Mouse (Mus musculus): ENCODE measurements around the gene Tnfrsf25. TPM values are rescaled to one million over a fixed set of nuclear protein-coding genes. Genes with fewer than 3 reads are reported as not detected.
A peak's percentile ranks its signal among the peaks of the same experiment; 100 is the strongest.

Gene Tnfrsf25
- polyA plus RNA-seq, 1 experiment from 2014 or later = 1.5 TPM

DNA sequence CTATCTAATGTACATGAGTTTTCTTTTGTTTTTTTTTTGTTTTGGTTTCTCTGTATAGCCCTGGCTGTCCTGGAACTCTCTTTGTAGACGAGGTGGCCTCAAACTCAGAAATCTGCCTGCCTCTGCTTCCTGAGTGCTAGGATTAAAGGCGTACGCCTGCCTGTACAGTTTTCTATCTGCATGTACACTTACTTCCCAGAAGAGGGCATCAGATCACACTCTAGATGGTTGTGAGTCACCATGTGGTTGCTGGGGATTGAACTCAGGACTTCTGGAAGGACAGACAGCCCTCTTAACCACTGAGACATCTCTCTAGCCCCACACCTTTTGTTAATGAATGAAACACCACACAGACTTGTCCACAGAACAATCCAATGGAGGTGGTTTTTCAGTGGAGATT, 36.5 kb upstream of the Tnfrsf25 start:
- no peak for ATAC-seq (ENCODE audit: borderline replicate concordance, extremely low read depth, low FRiP score, low TSS enrichment)
- no peaks in the 10 kb centered on the region for H3K9me3 ChIP-seq
- no peak overlapping the region for H3K4me3 ChIP-seq
- H3K27ac ChIP-seq = no peak overlapping the region
- no peaks in the 10 kb centered on the region for H3K36me3 ChIP-seq
- H3K9ac ChIP-seq = no peak overlapping the region
- H3K4me1 ChIP-seq = no peaks in the 10 kb centered on the region
- no peak overlapping the region for H3K4me2 ChIP-seq
- WGBS = 92% methylated on average over 3 of the region's 3 CpGs
- no peaks in the 10 kb centered on the region for H3K27me3 ChIP-seq

DNA sequence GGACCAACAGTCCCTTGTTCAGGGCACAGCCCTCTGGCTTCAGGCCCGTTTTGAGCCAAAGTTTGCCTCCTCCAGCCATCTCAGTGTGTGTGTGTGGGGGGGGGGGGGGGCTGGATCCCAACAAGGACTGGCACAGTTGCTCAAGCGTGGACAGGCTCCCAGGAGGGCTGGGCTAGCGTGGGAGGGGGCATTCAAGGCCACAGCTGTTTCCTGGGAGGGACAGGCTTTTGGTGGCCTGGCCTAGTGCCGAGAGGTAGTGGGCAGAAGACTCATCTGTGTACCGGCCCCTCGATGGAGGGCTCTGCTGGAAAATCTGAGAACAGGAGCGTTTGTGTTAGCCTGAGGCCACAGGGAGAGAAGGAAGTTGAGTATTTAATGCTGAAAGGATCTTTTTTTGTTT, 35.8 kb upstream of the Tnfrsf25 start:
- no peaks in the 10 kb centered on the region for H3K36me3 ChIP-seq
- no peak overlapping the region for H3K9ac ChIP-seq
- ATAC-seq (ENCODE audit: borderline replicate concordance, extremely low read depth, low FRiP score, low TSS enrichment) = no peak
- WGBS = 56% methylated on average over 7 of the region's 7 CpGs
- no peaks in the 10 kb centered on the region for H3K27me3 ChIP-seq
- H3K27ac ChIP-seq = no peak overlapping the region
- no peak overlapping the region for H3K4me2 ChIP-seq
- H3K9me3 ChIP-seq = no peaks in the 10 kb centered on the region
- H3K4me3 ChIP-seq = no peak overlapping the region
- no peaks in the 10 kb centered on the region for H3K4me1 ChIP-seq

DNA sequence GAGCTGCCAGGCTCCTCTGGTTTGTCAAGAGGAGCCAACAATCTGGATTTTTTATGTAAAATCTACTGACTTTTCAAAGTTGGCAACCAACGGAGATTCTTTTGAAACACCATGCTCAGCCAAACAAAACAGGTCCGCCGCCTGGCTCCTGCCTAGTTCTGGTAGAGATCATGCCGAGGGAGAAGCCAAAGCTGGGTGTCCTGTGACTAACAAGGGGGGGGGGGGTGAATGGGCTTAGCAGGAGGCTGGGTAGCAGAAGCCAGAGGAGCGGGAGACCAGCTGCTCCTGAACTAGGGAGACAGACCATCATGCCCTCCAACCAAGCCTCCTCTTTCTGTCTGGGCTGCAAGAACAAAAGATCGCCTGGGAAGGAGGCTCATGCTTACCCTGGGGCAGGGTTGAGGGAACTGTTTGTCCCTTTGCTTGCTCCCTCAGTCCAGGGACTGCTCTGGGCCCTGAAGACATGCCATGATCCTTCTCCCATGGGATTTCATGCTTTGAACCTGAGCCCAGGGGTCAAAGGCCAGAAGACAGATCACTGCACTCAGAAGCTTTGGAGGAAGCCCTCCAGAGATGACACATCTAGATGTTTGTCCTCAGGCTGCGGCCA, 32.0 kb upstream of the Tnfrsf25 start:
- Histone ChIP-seq H3K27me3 (no peaks in the 10 kb centered on the region), H3K9ac (no peak overlapping the region), H3K4me1 (peaks cover 17% of the 10 kb centered on the region), H3K9me3 (no peaks in the 10 kb centered on the region), H3K4me2 (no peak overlapping the region), H3K27ac (no peak overlapping the region), H3K4me3 (no peak overlapping the region), H3K36me3 (no peaks in the 10 kb centered on the region)
- no peak for ATAC-seq (ENCODE audit: borderline replicate concordance, extremely low read depth, low FRiP score, low TSS enrichment)
- 64% methylated on average over 7 of the region's 7 CpGs for WGBS

DNA sequence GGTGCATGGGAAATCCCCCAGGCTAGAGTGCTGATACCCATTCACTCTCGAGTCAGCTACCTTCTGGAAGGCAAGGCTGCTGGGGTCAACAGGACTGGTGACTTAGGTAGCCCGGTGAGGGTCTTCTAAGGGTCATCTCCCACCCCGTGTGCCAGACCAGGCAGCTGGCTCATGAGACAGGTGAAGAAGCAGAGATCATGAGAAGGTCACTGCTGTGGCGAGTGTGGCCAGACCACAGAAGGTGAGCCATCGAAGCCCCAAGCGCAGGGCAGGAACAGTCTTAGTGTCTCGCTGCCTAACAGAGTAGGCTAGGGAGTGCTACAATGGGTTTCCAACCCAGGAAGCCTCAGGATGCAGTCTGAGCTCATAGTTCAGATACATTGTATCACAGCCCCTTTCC, 31.1 kb upstream of the Tnfrsf25 start:
- H3K9me3 ChIP-seq = no peaks in the 10 kb centered on the region
- H3K4me2 ChIP-seq = no peak overlapping the region
- H3K27ac ChIP-seq = no peak overlapping the region
- H3K4me3 ChIP-seq = no peak overlapping the region
- no peaks in the 10 kb centered on the region for H3K27me3 ChIP-seq
- no peak overlapping the region for H3K9ac ChIP-seq
- H3K4me1 ChIP-seq = peaks cover 19% of the 10 kb centered on the region
- 85% methylated on average over 7 of the region's 7 CpGs for WGBS
- 0 out of 2 replicates have a peak, but pooled peaks cover 4% of the 10 kb centered on the region for H3K36me3 ChIP-seq
- ATAC-seq (ENCODE audit: borderline replicate concordance, extremely low read depth, low FRiP score, low TSS enrichment) = no peak

DNA sequence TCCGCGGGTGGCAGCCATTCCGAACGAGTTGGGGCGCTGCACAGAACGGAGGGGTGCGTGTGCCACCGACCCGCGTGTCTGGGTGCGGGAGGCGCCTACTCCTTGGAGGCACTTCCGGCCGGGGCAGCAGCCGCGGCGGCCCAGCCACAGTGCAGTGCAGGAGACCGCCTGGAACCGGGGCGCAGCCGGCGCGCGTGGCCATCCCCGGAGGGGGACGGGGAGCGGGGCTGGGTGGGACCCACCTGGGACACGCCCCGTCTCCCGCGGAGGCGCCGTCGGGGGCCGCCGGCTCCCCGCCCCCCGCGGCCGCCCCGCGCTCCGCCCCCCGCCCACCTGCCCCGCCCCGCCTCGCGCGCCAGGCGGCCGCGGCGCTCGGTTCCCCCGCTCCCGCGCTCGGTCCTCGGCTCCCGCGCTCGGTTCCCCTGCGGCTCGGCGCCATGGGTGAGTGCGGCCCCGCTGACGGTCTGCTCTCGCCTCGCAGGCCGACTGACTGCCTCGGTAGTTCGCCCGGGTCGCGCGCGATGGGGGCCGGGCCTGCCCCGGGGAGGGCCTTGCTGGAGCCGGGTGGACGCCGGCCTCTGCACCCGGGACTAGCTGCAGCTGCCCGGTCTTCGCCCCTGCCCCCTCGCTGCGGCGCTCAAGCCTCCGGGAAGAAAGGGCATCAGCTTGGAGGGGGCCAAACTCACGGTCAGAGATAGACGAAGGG, 29.1 kb upstream of the Tnfrsf25 start:
- Histone ChIP-seq H3K36me3 (0 out of 2 replicates have a peak, but pooled peaks cover 4% of the 10 kb centered on the region), H3K4me3 (peak overlapping the region; percentile 86), H3K4me2 (peak overlapping the region; percentile 93), H3K4me1 (peaks cover 19% of the 10 kb centered on the region), H3K9ac (peak overlapping the region; percentile 93), H3K27me3 (no peaks in the 10 kb centered on the region), H3K27ac (peak overlapping the region; percentile 67), H3K9me3 (no peaks in the 10 kb centered on the region)
- ATAC-seq (ENCODE audit: borderline replicate concordance, extremely low read depth, low FRiP score, low TSS enrichment) = peak; percentile 84
- under 1% methylated on average over 49 of the region's 92 CpGs for WGBS

DNA sequence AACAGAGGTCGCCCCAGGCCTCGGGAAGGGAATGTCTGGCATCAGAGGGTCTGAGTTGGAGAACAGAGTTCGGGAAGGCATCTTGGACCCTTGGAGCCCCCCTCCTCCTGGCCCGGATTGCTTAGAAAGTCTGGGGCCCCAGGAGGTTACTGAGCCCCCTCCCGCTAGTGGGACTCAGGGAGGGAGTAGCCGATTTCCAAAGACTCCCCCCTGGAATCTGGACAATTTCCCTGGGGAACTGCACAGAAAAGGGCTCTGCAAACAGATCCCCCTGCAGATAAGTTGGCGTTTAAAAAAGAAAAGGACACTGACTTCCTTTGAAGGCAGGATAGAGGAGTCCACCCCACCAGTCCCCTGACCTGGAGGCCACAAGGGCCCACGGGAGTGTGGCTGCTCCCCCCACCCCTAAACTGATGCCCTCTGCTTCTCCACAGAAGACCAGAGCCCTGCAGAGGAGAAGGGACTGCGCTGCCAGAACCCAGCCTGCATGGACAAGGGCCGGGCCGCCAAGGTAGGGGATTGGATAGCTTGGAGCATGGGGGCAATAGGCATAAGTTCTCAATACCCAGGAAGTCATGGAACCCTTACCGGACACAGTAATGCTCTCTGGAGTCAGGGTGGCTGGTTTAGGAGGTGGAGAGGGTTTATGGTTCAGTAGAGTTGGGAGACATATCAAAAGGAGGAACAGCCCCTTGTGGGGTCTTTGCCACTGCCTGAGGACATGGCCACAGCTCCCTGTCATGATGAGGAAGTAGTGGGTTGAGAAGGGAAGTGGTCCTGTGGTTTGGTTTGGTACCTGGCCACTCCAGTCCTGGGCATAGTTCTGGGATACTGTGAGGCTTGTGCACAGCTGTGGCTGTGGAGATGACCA, 28.3 kb upstream of the Tnfrsf25 start:
- peak; percentile 12; the same call in 1 of the 2 replicates for ATAC-seq (ENCODE audit: borderline replicate concordance, extremely low read depth, low FRiP score, low TSS enrichment)

DNA sequence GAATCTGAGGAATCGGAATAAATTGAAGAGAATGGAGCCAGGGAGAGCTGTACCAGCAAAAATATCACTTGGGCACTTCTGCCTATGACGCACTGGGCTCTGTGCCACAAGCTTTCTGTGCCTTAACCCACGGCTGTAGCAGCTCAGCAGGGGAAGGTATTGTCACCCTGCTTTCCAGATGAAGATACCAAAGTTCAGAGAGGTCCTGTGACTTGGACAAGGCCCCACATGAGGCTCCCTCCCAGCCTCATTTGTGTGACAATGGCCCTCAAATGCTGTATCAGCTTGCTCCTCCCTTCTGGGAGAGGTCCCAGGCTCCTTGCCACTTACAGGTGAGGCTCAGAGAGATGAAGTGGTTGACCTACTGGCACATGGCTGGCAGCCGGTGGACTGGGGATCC, 27.6 kb upstream of the Tnfrsf25 start:
- 0 out of 2 replicates have a peak, but pooled peaks cover 4% of the 10 kb centered on the region for H3K36me3 ChIP-seq
- peak overlapping the region; percentile 93; the same call in 1 of the 2 replicates for H3K9ac ChIP-seq
- H3K4me1 ChIP-seq = peaks cover 19% of the 10 kb centered on the region
- no peaks in the 10 kb centered on the region for H3K27me3 ChIP-seq
- no peaks in the 10 kb centered on the region for H3K9me3 ChIP-seq
- H3K27ac ChIP-seq = no peak overlapping the region
- ATAC-seq (ENCODE audit: borderline replicate concordance, extremely low read depth, low FRiP score, low TSS enrichment) = no peak
- peak overlapping the region; percentile 93 for H3K4me2 ChIP-seq
- peak overlapping the region; percentile 86; the same call in 1 of the 2 replicates for H3K4me3 ChIP-seq
- 41% methylated on average over 4 of the region's 4 CpGs for WGBS

More for the DNA sequence above, 28.3 kb upstream of the Tnfrsf25 start:
- H3K9ac ChIP-seq = peak overlapping the region; percentile 93
- H3K36me3 ChIP-seq = 0 out of 2 replicates have a peak, but pooled peaks cover 4% of the 10 kb centered on the region
- H3K4me2 ChIP-seq = peak overlapping the region; percentile 93
- peaks cover 19% of the 10 kb centered on the region for H3K4me1 ChIP-seq
- no peaks in the 10 kb centered on the region for H3K9me3 ChIP-seq
- WGBS = 6% methylated on average over 12 of the region's 12 CpGs
- H3K4me3 ChIP-seq = peak overlapping the region; percentile 86
- peak overlapping the region; percentile 67 for H3K27ac ChIP-seq
- H3K27me3 ChIP-seq = no peaks in the 10 kb centered on the region

DNA sequence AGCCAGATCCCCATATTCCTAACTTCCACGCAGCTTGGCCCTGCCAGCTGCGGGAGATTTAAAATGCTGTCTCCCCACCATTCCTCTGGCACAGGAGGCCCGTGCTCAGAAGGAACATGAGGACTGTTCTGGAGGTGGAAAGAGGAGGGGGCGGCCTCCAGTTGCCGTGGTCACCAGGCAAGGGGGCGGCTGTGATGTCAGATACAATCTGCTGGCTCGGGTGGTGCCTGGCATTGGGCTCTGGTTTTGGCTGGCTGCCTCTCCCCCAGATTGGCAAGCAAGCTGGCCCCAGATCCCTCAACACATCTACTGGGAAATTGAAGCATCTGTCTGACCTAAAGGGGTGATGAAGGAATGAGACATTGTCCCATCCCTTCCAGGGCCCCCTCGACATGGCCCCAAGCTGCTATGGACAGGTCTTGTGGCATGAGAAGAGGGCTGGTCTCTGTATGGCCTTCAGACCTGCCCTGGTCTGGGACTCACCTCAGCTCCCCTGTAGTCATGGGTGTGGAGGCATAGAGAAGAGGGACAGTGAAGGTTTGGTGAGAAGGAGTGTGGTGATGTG, 27.1 kb upstream of the Tnfrsf25 start:
- Histone ChIP-seq H3K9me3 (no peaks in the 10 kb centered on the region), H3K9ac (0 out of 2 replicates have a peak overlapping the region, but pooled peaks have one; percentile 93), H3K4me2 (0 out of 2 replicates have a peak overlapping the region, but pooled peaks have one; percentile 13), H3K36me3 (0 out of 2 replicates have a peak, but pooled peaks cover 4% of the 10 kb centered on the region), H3K4me3 (no peak overlapping the region), H3K27ac (no peak overlapping the region), H3K4me1 (peaks cover 19% of the 10 kb centered on the region), H3K27me3 (no peaks in the 10 kb centered on the region)
- no peak for ATAC-seq (ENCODE audit: borderline replicate concordance, extremely low read depth, low FRiP score, low TSS enrichment)
- 56% methylated on average over 8 of the region's 8 CpGs for WGBS

DNA sequence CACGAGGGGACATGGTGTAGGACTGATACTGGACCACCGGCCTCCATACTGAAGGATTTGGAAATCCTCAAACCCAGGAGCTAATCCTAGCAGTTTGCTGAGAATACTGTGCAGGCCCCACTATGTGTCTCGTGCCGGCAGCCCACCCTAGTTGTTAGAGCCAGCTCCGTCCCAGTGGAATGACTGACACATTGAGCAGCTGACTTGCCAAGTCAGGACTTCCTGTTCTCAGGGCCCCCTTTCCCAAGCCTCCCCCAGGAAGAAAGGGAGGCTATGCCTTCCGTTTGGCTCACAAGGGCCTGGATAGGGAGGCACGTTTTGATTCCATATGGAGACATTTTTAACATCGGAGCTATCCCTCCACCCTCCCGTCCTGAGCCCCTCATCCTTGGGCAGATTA, 25.5 kb upstream of the Tnfrsf25 start:
- Histone ChIP-seq H3K4me1 (peaks cover 19% of the 10 kb centered on the region), H3K36me3 (0 out of 2 replicates have a peak, but pooled peaks cover 4% of the 10 kb centered on the region), H3K4me2 (no peak overlapping the region), H3K9ac (no peak overlapping the region), H3K27ac (no peak overlapping the region), H3K27me3 (no peaks in the 10 kb centered on the region), H3K4me3 (no peak overlapping the region), H3K9me3 (no peaks in the 10 kb centered on the region)
- no peak for ATAC-seq (ENCODE audit: borderline replicate concordance, extremely low read depth, low FRiP score, low TSS enrichment)
- 78% methylated on average over 9 of the region's 9 CpGs for WGBS

DNA sequence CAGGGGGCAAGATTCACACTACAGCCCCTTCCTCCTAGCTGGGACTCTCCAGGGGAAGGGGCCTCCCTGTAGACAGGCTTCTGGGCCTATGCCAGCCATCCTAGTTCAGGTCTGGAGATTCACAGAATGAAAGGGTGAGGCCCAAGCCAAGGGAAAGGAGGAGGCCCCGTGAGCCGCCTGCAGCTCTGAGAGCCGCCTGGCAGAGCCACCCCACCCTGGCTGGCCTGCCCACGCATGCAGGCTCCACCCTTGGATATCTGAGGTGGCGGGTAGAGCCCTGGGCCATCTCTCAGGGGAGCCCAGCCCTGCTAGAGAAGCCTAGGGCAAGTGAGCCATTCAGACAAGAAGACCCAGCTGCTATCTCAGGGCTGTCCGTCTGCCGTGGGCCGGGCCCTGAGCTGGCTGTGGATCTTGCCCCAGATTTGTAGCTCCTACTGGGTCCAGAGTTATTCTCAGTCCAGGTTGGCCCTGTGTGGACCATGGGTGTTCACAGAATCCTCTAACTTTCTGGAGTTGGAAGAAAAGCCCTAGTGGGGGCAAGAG, 22.9 kb upstream of the Tnfrsf25 start:
- Histone ChIP-seq H3K27me3 (no peaks in the 10 kb centered on the region), H3K4me3 (no peak overlapping the region), H3K27ac (no peak overlapping the region), H3K9ac (no peak overlapping the region), H3K4me2 (no peak overlapping the region), H3K36me3 (0 out of 2 replicates have a peak, but pooled peaks cover 4% of the 10 kb centered on the region), H3K9me3 (no peaks in the 10 kb centered on the region), H3K4me1 (peaks cover 31% of the 10 kb centered on the region)
- 69% methylated on average over 8 of the region's 8 CpGs for WGBS
- no peak; the same call in 1 of the 2 replicates for ATAC-seq (ENCODE audit: borderline replicate concordance, extremely low read depth, low FRiP score, low TSS enrichment)

DNA sequence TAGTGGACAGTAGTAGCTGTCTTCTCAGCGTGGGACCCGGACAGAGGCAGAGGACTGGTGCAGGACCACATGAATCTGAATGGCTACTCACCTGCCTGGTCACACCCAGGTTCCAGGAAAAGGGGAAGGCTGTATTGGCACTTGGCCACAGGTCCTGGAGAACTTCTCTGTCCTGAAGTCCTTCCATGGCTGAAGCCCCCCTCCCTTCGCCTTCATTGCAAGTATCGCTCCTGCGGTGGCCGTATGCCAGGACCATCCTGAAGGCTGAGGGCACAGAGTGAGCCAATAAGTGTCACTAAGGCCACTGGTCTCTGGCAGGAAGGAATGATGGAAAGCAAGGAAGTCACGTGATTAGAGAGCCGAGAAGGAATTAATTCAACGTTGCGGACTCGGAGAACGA, 21.5 kb upstream of the Tnfrsf25 start:
- peaks cover 28% of the 10 kb centered on the region for H3K4me1 ChIP-seq

More for the DNA sequence above, 21.5 kb upstream of the Tnfrsf25 start:
- H3K4me2 ChIP-seq = no peak overlapping the region
- H3K27me3 ChIP-seq = no peaks in the 10 kb centered on the region
- H3K4me3 ChIP-seq = no peak overlapping the region
- no peak for ATAC-seq (ENCODE audit: borderline replicate concordance, extremely low read depth, low FRiP score, low TSS enrichment)
- 79% methylated on average over 12 of the region's 12 CpGs for WGBS
- no peaks in the 10 kb centered on the region for H3K9me3 ChIP-seq
- no peaks in the 10 kb centered on the region for H3K36me3 ChIP-seq
- no peak overlapping the region for H3K27ac ChIP-seq
- no peak overlapping the region for H3K9ac ChIP-seq
